Mouse (Mus musculus) spleen, adult 2 months (tissue): Measurements from ENCODE around the gene Gdf1.

Experiments used
- CTCF ChIP-seq: fragments of 200-500 bp; IDR thresholded peaks from 2 replicates; pipeline ENCODE4 v1.5.1; 2011; ENCODE audit warnings: mild to moderate bottlenecking, inconsistent platforms; ENCODE audit not compliant: insufficient read depth, insufficient read length, insufficient replicate concordance; ENCODE audit errors: extremely low read depth
- POLR2A ChIP-seq: fragments of 200-500 bp; IDR thresholded peaks from 2 replicates; pipeline ENCODE4 v1.6.1; 2011; ENCODE audit warnings: low read depth, low read length, inconsistent platforms

GRCm38 (mm10) chr8:70331526-70331925, 1.9 kb downstream of the Gdf1 start:
- TF ChIP-seq CTCF: no peak
- TF ChIP-seq POLR2A: no peak
